Mouse (Mus musculus) C2C12 (cell line): ENCODE data around the gene Hc. TPM values are rescaled to one million over a fixed set of nuclear protein-coding genes. Genes with fewer than 3 reads are reported as not detected.

Source experiments
- H3K27me3 ChIP-seq: one replicate; pipeline ENCODE4 v1.6.1; 2011; ENCODE audit not compliant: control insufficient read depth, insufficient read depth, insufficient read length
- H3K36me3 ChIP-seq: one replicate; pipeline ENCODE4 v1.6.1; 2011; ENCODE audit not compliant: control insufficient read depth, insufficient read depth
- H3K4me3 ChIP-seq: one replicate; pipeline ENCODE4 v1.5.1; 2011; ENCODE audit warnings: mild to moderate bottlenecking, control low read depth; ENCODE audit not compliant: poor library complexity, insufficient read depth, severe bottlenecking
- H3K79me2 ChIP-seq: one replicate; pipeline ENCODE4 v1.6.1; 2011; ENCODE audit not compliant: control insufficient read depth, insufficient read depth
- H3K79me3 ChIP-seq: one replicate; pipeline ENCODE4 v1.6.1; 2011; ENCODE audit warnings: low read depth, control low read depth
- H3ac ChIP-seq: one replicate; pipeline ENCODE3; 2011; ENCODE audit warnings: low read depth; ENCODE audit not compliant: control insufficient read depth, insufficient read length
- CEBPB ChIP-seq: IDR thresholded peaks from one replicate; pipeline ENCODE4 v1.6.1; 2011; ENCODE audit warnings: low read depth, mild to moderate bottlenecking, control low read depth, moderate library complexity
- CTCF ChIP-seq: IDR thresholded peaks from one replicate; pipeline ENCODE4 v1.5.1; 2011; ENCODE audit not compliant: control insufficient read depth, insufficient read depth, insufficient read length
- FOSL1 ChIP-seq: IDR thresholded peaks from one replicate; pipeline ENCODE4 v1.8.0; 2011; ENCODE audit warnings: mild to moderate bottlenecking, low read length; ENCODE audit not compliant: poor library complexity, insufficient read depth, severe bottlenecking
- MAX ChIP-seq: IDR thresholded peaks from one replicate; pipeline ENCODE4 v1.6.1; 2011; ENCODE audit warnings: mild to moderate bottlenecking, control low read depth
- MYOD1 ChIP-seq: IDR thresholded peaks from one replicate; pipeline ENCODE4 v1.6.1; 2011; ENCODE audit warnings: low read depth; ENCODE audit not compliant: control insufficient read depth, insufficient read length
- MYOG ChIP-seq: IDR thresholded peaks from one replicate; pipeline ENCODE4 v1.6.1; 2011; ENCODE audit not compliant: control insufficient read depth, insufficient read length; ENCODE audit errors: extremely low read depth
- USF1 ChIP-seq: IDR thresholded peaks from one replicate; pipeline ENCODE4 v1.6.1; 2011; ENCODE audit warnings: low read depth, mild to moderate bottlenecking, control low read depth, moderate library complexity
- polyA plus RNA-seq: library from polyadenylated mRNA; unstranded; fragments of >200 nt; fragmentation: generic; extraction: Trizol; gene quantifications from one replicate; pipeline ENCODE4 v1.2.1, GENCODE M21; 2012; ENCODE audit warnings: missing spikeins

Gene Hc
- polyA plus RNA-seq, 1 experiment = under 0.01 TPM

DNA sequence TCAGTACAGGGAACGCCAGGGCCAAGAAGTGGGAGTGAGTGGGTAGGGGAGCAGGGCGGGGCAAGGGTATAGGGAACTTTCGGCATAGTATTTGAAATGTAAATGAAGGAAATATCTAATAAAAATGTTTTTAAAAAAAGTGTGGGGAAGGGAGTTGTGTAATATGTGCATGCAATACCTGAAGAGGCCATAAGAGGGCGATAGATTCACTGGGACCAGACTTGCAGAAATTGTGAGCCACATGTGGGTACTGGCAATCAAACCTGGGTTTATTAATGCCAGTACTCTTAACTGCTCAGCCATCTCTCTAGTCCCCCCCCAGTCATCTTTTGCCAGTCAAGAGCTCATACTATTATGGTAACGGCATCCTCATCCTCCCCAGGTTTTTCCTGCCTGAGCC is 12.4 kb downstream of the Hc start:
- Histone ChIP-seq H3K4me3 (no peak overlapping the region), H3K36me3 (no peaks in the 10 kb centered on the region), H3K79me2 (no peaks in the 10 kb centered on the region), H3K79me3 (no peaks in the 10 kb centered on the region), H3K27me3 (peaks cover 19% of the 10 kb centered on the region), H3ac (no peak overlapping the region)
- TF ChIP-seq CTCF (peak; percentile 2), CEBPB (peak; percentile 83), USF1 (no peak), MAX (no peak), FOSL1 (no peak), MYOD1 (no peak), MYOG (no peak)

DNA sequence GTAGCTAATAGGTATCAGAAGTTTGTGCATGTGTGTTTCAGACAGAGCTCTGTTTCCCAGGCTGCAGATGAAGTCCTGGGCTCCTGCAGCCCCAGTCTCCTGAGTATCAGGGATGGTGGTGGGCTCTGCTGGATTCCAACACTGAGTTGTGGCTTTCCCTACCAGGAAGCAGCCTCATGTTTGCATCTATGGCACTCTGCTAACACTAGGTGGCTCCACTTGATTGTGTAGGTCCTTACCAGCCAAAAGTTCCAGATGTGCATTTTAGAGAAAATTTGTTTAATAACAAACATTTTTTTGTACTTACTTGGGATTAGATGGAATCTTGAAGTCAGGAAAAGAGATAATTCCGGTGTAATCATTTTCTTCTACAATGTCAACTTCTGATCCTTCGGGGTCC is 16.3 kb downstream of the Hc start:
- H3K27me3 ChIP-seq = peaks cover 9% of the 10 kb centered on the region
- H3K4me3 ChIP-seq = no peak overlapping the region
- no peaks in the 10 kb centered on the region for H3K79me2 ChIP-seq
- TF ChIP-seq CTCF = no peak
- TF ChIP-seq MYOD1 = no peak
- TF ChIP-seq CEBPB = no peak
- TF ChIP-seq USF1 = no peak
- no peaks in the 10 kb centered on the region for H3K36me3 ChIP-seq
- no peaks in the 10 kb centered on the region for H3K79me3 ChIP-seq
- no peak overlapping the region for H3ac ChIP-seq

DNA sequence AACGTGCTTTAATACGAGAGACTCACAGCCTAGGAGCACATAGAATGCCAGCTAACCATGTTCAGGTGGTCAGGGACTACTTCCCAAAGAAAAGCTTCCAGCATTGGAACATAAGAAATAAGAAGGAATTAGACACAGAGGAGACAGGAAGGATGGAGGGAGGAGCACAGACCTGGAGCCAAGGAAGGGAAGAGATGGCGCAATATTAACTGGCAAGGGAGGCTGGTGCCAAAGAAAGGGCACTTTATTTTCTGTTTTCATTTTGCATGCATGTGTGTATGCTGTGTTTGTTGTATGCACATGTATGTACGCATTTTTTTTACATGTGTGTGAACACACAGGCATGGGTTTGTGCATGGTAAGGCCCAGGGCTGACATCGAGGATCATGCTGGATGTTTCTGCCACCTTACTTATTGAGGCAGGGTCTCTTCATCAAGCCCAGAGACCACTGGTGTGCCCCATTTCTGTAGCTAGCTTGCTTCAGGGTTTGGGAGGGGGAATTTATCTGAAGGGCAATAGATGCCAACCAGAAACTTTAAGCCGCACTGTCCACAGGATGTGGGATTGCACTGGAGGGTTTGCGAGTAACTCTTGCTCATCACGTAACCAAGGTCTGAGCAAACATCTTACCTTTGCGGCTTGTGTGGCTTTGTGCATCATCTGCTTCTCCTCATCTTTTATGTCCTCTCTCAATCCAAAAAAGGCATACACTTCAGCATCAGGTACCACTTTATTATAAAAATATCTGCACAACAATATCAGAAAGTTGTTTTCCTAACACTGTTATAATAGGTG is 22.5 kb downstream of the Hc start:
- TF ChIP-seq MAX (no peak), FOSL1 (no peak), MYOG (no peak), CTCF (no peak), USF1 (no peak), CEBPB (peak; percentile 76)
- peaks cover 22% of the 10 kb centered on the region for H3K27me3 ChIP-seq
- no peaks in the 10 kb centered on the region for H3K79me2 ChIP-seq

DNA sequence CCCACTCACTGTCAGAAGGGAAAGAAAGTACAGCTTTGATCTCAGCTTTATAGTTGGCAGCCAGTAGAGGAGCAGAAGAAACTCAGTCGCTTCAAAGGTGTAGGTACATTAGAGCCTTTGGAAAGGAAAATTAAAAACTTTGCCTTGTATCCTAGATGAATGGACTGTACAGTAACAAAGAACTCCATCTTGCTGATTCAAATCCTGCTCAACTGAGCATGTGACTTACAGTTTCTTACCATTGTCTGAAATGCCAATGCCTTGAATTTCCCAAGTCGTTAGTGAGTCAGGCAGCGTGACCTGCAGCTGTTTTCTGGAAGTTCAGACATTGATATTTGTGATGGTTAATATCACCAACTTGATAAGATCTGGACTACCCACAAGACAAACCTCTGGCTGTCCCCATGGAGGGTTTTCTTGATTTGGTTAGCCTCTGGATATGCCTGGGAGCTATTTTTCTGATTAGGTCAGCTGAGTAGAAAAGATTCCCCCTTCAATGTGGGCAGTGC is 36.5 kb downstream of the Hc start:
- TF ChIP-seq MYOD1 = peak; percentile 76
- peak; percentile 32 for TF ChIP-seq USF1
- no peak for TF ChIP-seq MYOG
- Histone ChIP-seq H3K4me3 (no peak overlapping the region), H3ac (no peak overlapping the region), H3K79me3 (no peaks in the 10 kb centered on the region), H3K79me2 (no peaks in the 10 kb centered on the region), H3K27me3 (peaks cover 5% of the 10 kb centered on the region), H3K36me3 (no peaks in the 10 kb centered on the region)

More for the DNA sequence above, 22.5 kb downstream of the Hc start:
- Histone ChIP-seq H3ac (no peak overlapping the region), H3K4me3 (no peak overlapping the region), H3K36me3 (no peaks in the 10 kb centered on the region), H3K79me3 (no peaks in the 10 kb centered on the region)

DNA sequence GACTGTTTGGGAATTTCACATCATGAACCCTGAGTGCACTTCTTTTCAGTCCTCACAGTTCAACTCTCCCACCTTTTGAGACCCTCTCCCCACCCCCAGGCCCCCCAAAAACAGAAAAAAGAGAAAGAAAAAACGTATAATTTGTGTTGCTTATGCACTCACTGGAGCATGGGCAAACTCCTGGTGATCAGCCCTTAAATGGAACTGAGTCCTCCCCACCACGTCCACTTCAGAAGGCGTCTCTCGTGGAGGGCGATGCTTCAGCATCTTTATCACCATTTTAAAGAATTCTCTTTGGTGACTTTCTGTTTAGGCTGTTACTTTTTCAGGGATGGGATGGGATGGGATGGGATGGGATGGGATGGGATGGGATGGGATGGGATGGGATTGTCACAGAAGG is 39.4 kb downstream of the Hc start:
- no peak overlapping the region for H3ac ChIP-seq
- TF ChIP-seq MYOG = no peak
- TF ChIP-seq MAX = no peak
- peaks cover under 1% of the 10 kb centered on the region for H3K27me3 ChIP-seq
- no peak overlapping the region for H3K4me3 ChIP-seq
- no peaks in the 10 kb centered on the region for H3K79me2 ChIP-seq
- no peaks in the 10 kb centered on the region for H3K79me3 ChIP-seq
- H3K36me3 ChIP-seq = no peaks in the 10 kb centered on the region

DNA sequence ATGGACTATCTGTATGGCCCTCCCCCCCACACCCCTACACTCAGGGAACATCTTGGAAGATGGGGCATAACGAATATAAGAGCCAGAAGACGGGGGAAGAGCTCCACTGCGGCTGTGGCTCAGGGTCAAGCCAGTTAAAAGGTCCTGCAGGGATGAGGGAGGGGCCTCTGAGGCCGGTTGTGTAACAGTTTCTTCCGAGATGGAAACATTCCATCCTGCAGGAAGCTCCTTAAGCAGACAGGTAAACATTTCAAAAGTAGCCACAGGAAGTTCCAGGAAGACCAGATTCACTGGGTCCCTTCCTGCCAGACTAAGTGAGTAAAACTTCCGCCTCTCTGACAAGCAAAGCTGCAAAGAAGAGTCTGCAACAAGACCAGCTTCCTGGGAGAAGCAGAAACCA is 45.4 kb downstream of the Hc start:
- Histone ChIP-seq H3K36me3 (no peaks in the 10 kb centered on the region), H3K4me3 (no peak overlapping the region), H3K27me3 (peaks cover 26% of the 10 kb centered on the region), H3K79me3 (no peaks in the 10 kb centered on the region), H3K79me2 (no peaks in the 10 kb centered on the region), H3ac (no peak overlapping the region)
- TF ChIP-seq CEBPB = no peak
- no peak for TF ChIP-seq MYOG
- TF ChIP-seq USF1 = no peak
- TF ChIP-seq FOSL1 = no peak
- no peak for TF ChIP-seq MAX
- no peak for TF ChIP-seq CTCF
- TF ChIP-seq MYOD1 = no peak
